Mouse (Mus musculus) liver, embryonic 15.5 days (tissue): ENCODE measurements around the gene Zdhhc21. TPM values are rescaled to one million over a fixed set of nuclear protein-coding genes. Genes with fewer than 3 reads are reported as not detected.

ENCODE experiments used
- ATAC-seq: fragments of 200-750 bp; cut with Nextera tagmentation; 2 replicates; pipeline ENCODE4 v1.8.0; 2017; ENCODE audit warnings: moderate number of reproducible peaks, mild to moderate bottlenecking, moderate library complexity; ENCODE audit not compliant: insufficient read depth
- H3K27ac ChIP-seq: fragments of 300-500 bp; sonication (generic); replicated peaks from 2 replicates; pipeline ENCODE4 v1.5.1; 2015; ENCODE audit warnings: mild to moderate bottlenecking, inconsistent platforms
- H3K27me3 ChIP-seq: fragments of 300-500 bp; sonication (generic); 2 replicates; pipeline ENCODE4 v1.6.1; 2015; ENCODE audit warnings: mild to moderate bottlenecking, inconsistent platforms
- H3K36me3 ChIP-seq: fragments of 300-500 bp; sonication (generic); replicated peaks from 2 replicates; pipeline ENCODE4 v1.6.1; 2015; ENCODE audit warnings: moderate library complexity, mild to moderate bottlenecking, inconsistent platforms
- H3K4me1 ChIP-seq: fragments of 300-500 bp; sonication (generic); replicated peaks from 2 replicates; pipeline ENCODE4 v1.6.1; 2015; ENCODE audit warnings: inconsistent platforms
- H3K4me2 ChIP-seq: fragments of 300-500 bp; sonication (generic); 2 replicates; pipeline ENCODE4 v1.6.1; 2015; ENCODE audit warnings: moderate library complexity, mild to moderate bottlenecking, inconsistent platforms
- H3K4me3 ChIP-seq: fragments of 300-500 bp; sonication (generic); replicated peaks from 2 replicates; pipeline ENCODE4 v1.5.1; 2015; ENCODE audit warnings: mild to moderate bottlenecking, inconsistent platforms
- H3K9ac ChIP-seq: fragments of 300-500 bp; sonication (generic); 2 replicates; pipeline ENCODE4 v1.6.1; 2015; ENCODE audit warnings: moderate library complexity, mild to moderate bottlenecking, inconsistent platforms
- H3K9me3 ChIP-seq: fragments of 300-500 bp; sonication (generic); replicated peaks from 2 replicates; pipeline ENCODE4 v1.6.1; 2016; ENCODE audit warnings: inconsistent platforms
- WGBS: fragments of 180-500 bp; shearing (Covaris S2); methylation state at CpG from one replicate; pipeline ENCODE4 v1.1.7; 2015; ENCODE audit warnings: mixed read lengths; ENCODE audit not compliant: insufficient replicate concordance; 5-methylcytosine and 5-hydroxymethylcytosine counted together
- polyA plus RNA-seq: library from polyadenylated mRNA; unstranded; fragments of >200 nt; fragmentation: Nextera tagmentation; extraction: Ambion mirVana; gene quantifications from 2 replicates; pipeline ENCODE4 v1.2.1, GENCODE M21; 2015

Zdhhc21 gene
- polyA plus RNA-seq, 1 experiment from 2014 or later: 2.7 TPM

DNA sequence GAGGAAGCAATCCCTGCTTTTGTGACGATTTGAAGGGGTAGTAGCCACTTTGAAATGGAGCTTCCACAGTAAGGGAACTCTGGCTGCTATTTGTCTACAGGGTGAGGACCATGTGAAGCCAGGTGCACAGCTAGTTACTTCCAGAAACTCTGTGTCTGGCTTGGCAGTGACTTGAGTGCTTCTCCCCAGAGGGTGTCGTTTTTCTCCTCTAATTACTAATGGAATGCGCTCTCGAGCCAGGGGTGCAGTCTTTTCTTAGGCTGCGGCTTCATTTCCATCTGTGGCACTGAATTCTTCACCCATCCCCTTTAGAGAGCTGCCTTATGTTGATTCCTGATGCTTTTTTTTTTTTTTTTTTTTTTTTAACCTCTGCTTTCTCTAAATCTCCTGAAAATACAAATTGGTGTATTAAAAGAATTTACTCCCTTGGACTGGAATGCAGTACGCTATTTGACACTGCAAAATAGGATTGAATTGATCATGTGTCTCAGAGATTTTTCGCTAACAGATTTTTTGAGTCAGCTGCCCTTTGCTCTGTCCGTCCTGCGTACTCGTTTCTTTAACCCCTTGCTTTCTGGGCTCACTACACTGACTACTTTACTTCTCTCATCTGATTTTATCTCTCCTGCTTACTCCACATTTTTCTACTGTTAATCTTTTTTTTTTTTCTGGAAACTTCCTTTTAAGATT lies 97.2 kb downstream of the Zdhhc21 start:
- Histone ChIP-seq H3K4me3 (no peak overlapping the region), H3K36me3 (no peaks in the 10 kb centered on the region), H3K9me3 (no peaks in the 10 kb centered on the region), H3K27me3 (no peaks in the 10 kb centered on the region), H3K27ac (no peak overlapping the region), H3K4me1 (no peaks in the 10 kb centered on the region), H3K9ac (no peak overlapping the region), H3K4me2 (no peak overlapping the region)
- WGBS: 37% methylated on average over 10 of the region's 10 CpGs
- no peak for ATAC-seq

DNA sequence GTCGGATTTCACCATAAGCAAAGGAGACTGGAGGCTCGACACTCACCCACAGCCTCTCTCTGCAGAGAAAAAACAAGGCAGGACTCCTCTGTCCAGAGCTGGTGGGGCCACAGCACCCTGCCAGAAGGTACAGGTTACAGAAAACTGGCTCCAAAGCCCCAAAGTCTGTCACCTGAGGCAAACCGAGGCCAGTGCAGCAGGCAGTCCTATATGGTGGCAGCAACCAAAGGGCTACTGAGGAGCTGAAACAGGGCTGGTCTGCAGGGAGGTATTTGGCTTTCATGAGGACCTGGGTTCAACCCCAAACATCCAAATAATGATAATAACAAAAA lies 103.5 kb downstream of the Zdhhc21 start:
- Histone ChIP-seq H3K9me3 (no peaks in the 10 kb centered on the region), H3K9ac (no peak overlapping the region), H3K27me3 (no peaks in the 10 kb centered on the region), H3K4me2 (no peak overlapping the region), H3K36me3 (no peaks in the 10 kb centered on the region), H3K27ac (no peak overlapping the region), H3K4me3 (no peak overlapping the region), H3K4me1 (no peaks in the 10 kb centered on the region)
- WGBS: 32% methylated on average over 3 of the region's 3 CpGs
- no peak for ATAC-seq

DNA sequence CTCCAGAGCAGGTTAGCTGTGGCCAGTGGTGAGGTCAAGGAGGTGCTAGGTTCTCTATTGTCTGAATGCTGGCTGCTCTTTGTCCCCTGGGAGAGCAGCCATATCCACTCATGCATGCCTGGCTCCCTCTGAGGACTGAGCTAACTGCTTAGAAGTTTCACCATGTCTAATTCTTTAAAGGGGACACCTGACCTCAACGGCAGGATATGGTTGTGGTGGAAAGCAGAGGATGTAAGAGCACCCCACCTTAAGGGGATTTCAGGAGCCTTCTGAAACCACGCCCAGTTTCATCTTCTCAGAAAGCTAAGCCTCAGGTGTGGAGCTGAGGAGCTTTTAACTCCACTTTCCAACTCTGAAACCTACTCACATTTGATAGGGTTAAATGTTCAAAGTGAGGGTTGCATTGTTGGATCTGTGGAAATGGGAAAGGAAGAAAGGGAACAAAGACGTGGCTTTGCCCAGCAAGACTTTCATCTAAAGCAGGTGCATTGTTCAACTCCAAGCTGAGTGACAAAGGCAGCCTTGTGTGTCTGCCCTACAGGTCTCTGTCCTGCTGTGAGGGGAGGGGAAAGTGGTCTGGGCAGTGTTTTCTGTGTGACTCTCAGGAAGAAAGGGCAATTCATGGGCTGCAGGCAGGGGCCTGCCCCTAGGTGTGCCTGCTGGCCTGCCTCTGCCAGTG lies 104.0 kb downstream of the Zdhhc21 start:
- Histone ChIP-seq H3K27ac (no peak overlapping the region), H3K4me1 (no peaks in the 10 kb centered on the region), H3K9me3 (no peaks in the 10 kb centered on the region), H3K36me3 (no peaks in the 10 kb centered on the region), H3K9ac (no peak overlapping the region), H3K4me3 (no peak overlapping the region), H3K4me2 (no peak overlapping the region), H3K27me3 (no peaks in the 10 kb centered on the region)
- 57% methylated on average over 3 of the region's 3 CpGs for WGBS
- ATAC-seq: no peak

Other genes with a start within 250 kb of the Zdhhc21 start
- 4.7 and 5.4 TPM in 2 replicates for gene Nfib, start 154.2 kb downstream of the Zdhhc21 start, polyA plus RNA-seq
- not detected in 2 replicates for gene Cer1, start 25.2 kb upstream of the Zdhhc21 start, polyA plus RNA-seq
- gene Frem1, start 192.4 kb upstream of the Zdhhc21 start, polyA plus RNA-seq: 0.50 and 0.79 TPM in 2 replicates